Mouse (Mus musculus) lung, postnatal 0 days (tissue): ENCODE data around the gene Mipol1.

ENCODE experiments used
- CTCF ChIP-seq: IDR thresholded peaks from 2 replicates; pipeline ENCODE4 v1.5.1; 2016; ENCODE audit warnings: antibody characterized with exemption, mild to moderate bottlenecking
- EP300 ChIP-seq: IDR thresholded peaks from 2 replicates; pipeline ENCODE4 v1.6.1; 2016; ENCODE audit warnings: antibody characterized with exemption, mild to moderate bottlenecking, control low read depth

GRCm38 (mm10) chr12:57528335-57528734, 298.1 kb downstream of the Mipol1 start:
- TF ChIP-seq EP300 (no peak), CTCF (no peak)
